Mouse (Mus musculus) kidney, adult 8-10 months (tissue): ENCODE results near the gene Cycs.

ENCODE experiments used
- DNase-seq, 2 experiments: peaks; one replicate each; pipeline ENCODE4 v3.0.0; 2022

Cycs gene

GRCm38 (mm10) chr6:50545412-50546043 is 20.8 kb downstream of the Cycs start:
- peak in 1 of 2 experiments; percentile 45 for DNase-seq

GRCm38 (mm10) chr6:50542535-50542934 is 23.8 kb downstream of the Cycs start:
- DNase-seq: no peak

- DNase-seq: no peak
These were observed 26.7 kb downstream of the Cycs start for GRCm38 (mm10) chr6:50539641-50540040.

- DNase-seq: peak; percentile 57 to 60
These were observed 29.9 kb downstream of the Cycs start for GRCm38 (mm10) chr6:50536461-50536892.

GRCm38 (mm10) chr6:50535346-50535745 is 31.0 kb downstream of the Cycs start:
- peak in 1 of 2 experiments; percentile 46 for DNase-seq

GRCm38 (mm10) chr6:50531920-50532319 is 34.4 kb downstream of the Cycs start:
- peak in 1 of 2 experiments; percentile 51 for DNase-seq

GRCm38 (mm10) chr6:50531003-50531402 is 35.3 kb downstream of the Cycs start:
- no peak for DNase-seq

GRCm38 (mm10) chr6:50529194-50529593 is 37.1 kb downstream of the Cycs start:
- DNase-seq: no peak

- no peak for DNase-seq
These were observed 38.9 kb downstream of the Cycs start for GRCm38 (mm10) chr6:50527416-50527815.

- DNase-seq: peak; percentile 69 to 81
These were observed 39.7 kb downstream of the Cycs start for GRCm38 (mm10) chr6:50526597-50527024.

GRCm38 (mm10) chr6:50525846-50526245 is 40.5 kb downstream of the Cycs start:
- DNase-seq: no peak

- DNase-seq: peak in 1 of 2 experiments; percentile 32
These were observed 42.0 kb downstream of the Cycs start for GRCm38 (mm10) chr6:50524261-50524896.

- no peak for DNase-seq
These were observed 43.6 kb downstream of the Cycs start for GRCm38 (mm10) chr6:50522772-50523171.

GRCm38 (mm10) chr6:50521532-50522135 is 44.7 kb downstream of the Cycs start:
- DNase-seq: no peak

- DNase-seq: peak in 1 of 2 experiments; percentile 18
These were observed 46.2 kb downstream of the Cycs start for GRCm38 (mm10) chr6:50520139-50520538.

- DNase-seq: no peak
These were observed 48.0 kb downstream of the Cycs start for GRCm38 (mm10) chr6:50518371-50518770.
